Mouse (Mus musculus): ENCODE results near the gene Erlec1. TPM values are rescaled to one million over a fixed set of nuclear protein-coding genes. Genes with fewer than 3 reads are reported as not detected.

Erlec1 gene
- total RNA-seq, 1 experiment, result 12.9 TPM

DNA sequence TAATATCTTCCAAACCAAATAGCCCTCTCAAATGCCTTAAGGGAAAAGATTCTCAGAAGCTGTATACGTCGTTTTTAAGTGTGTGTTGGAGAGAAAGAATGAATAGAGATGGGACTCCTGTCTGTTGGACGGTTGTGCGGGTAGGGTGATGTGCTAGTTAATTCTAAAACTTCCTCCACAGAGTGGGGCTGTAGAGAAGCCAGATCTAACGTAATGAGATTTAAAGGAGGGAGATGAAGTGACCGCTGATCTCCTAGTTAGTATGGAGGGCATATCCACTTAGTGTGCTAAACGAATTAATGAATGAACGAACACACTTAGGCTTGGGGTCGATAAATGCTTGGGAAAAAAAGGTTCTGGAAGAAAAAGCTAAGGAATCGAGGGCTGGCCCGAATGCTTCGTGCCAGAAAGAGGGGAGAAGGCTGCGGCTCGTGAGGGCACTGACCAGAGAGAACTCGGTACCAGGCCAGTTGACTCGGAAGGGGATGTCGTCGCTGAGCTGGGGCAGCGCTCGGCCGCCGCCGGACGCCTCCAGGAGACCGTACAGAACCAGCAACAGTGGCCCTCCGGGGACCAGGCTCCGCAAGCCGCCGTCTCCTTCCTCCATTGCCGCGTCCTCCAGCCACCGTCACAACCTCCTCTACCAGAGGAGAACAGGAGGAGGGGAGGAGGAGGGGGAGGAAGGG, 523 bp downstream of the Erlec1 start:
- Histone ChIP-seq H3K4me3 (ENCODE audit: insufficient read depth in 1 of 2, low read depth in 1 of 2, low read length in 2 of 2, poor library complexity in 1 of 2, severe bottlenecking in 1 of 2) (peak overlapping the region; percentile 81 to 99), H3K4me1 (ENCODE audit: control insufficient read depth in 2 of 2, insufficient read depth in 2 of 2, low read length in 2 of 2, poor library complexity in 1 of 2) (no peaks in the 10 kb centered on the region; a peak in 1 of 4 replicates), H3K9ac (ENCODE audit: insufficient read depth, low read depth, low read length, poor library complexity, severe bottlenecking) (peak overlapping the region; percentile 97), H3K27ac (ENCODE audit: insufficient read depth, low read depth, low read length, poor library complexity, severe bottlenecking) (no peak overlapping the region), H3K9me3 (ENCODE audit: control insufficient read depth, insufficient read depth, low read depth, low read length) (no peaks in the 10 kb centered on the region), H3K36me3 (ENCODE audit: control insufficient read depth, insufficient read depth, low read length, poor library complexity, severe bottlenecking) (no peaks in the 10 kb centered on the region; the same call in 1 of the 2 replicates)
- in situ Hi-C loops (cut with MboI; ENCODE audit: low sequenced_read_pairs in 2 of 2, unreplicated experiment in 2 of 2), result no loop called here
- TF ChIP-seq HCFC1 (IDR thresholded peaks at IDR 0.05; ENCODE audit: borderline replicate concordance, insufficient read depth, low read length), result no peak
- no peak for TF ChIP-seq ZC3H11A (IDR thresholded peaks at IDR 0.05; ENCODE audit: borderline replicate concordance, low read depth, low read length)
- TF ChIP-seq CHD2 (IDR thresholded peaks at IDR 0.05; ENCODE audit: low read depth, low read length), result no peak
- TF ChIP-seq MAFK (IDR thresholded peaks at IDR 0.05; ENCODE audit: insufficient read depth, low read depth, low read length), result no peak
- TF ChIP-seq ZNF384 (IDR thresholded peaks at IDR 0.05; ENCODE audit: low read depth, low read length), result no peak
- peak; percentile 11 for DNase-seq (ENCODE audit: low read depth, low spot score)

GRCm38 (mm10) chr11:30952829-30953228, 1.3 kb downstream of the Erlec1 start:
- Histone ChIP-seq H3K36me3 (ENCODE audit: control insufficient read depth, insufficient read depth, low read length, poor library complexity, severe bottlenecking) (no peaks in the 10 kb centered on the region; the same call in 1 of the 2 replicates), H3K4me1 (ENCODE audit: control insufficient read depth in 2 of 2, insufficient read depth in 2 of 2, low read length in 2 of 2, poor library complexity in 1 of 2) (no peaks in the 10 kb centered on the region; a peak in 1 of 4 replicates), H3K9ac (ENCODE audit: insufficient read depth, low read depth, low read length, poor library complexity, severe bottlenecking) (no peak overlapping the region), H3K4me3 (ENCODE audit: insufficient read depth in 1 of 2, low read depth in 1 of 2, low read length in 2 of 2, poor library complexity in 1 of 2, severe bottlenecking in 1 of 2) (peak overlapping the region in 1 of 2 experiments; percentile 81; a peak in 2 of 4 replicates), H3K9me3 (ENCODE audit: control insufficient read depth, insufficient read depth, low read depth, low read length) (no peaks in the 10 kb centered on the region), H3K27ac (ENCODE audit: insufficient read depth, low read depth, low read length, poor library complexity, severe bottlenecking) (no peak overlapping the region)
- peak; percentile 4 for DNase-seq (ENCODE audit: low read depth, low spot score)
- in situ Hi-C loops (cut with MboI; ENCODE audit: low sequenced_read_pairs in 2 of 2, unreplicated experiment in 2 of 2), result no loop called here
- no peak for TF ChIP-seq MAFK (IDR thresholded peaks at IDR 0.05; ENCODE audit: insufficient read depth, low read depth, low read length)
- TF ChIP-seq HCFC1 (IDR thresholded peaks at IDR 0.05; ENCODE audit: borderline replicate concordance, insufficient read depth, low read length), result no peak
- no peak for TF ChIP-seq ZC3H11A (IDR thresholded peaks at IDR 0.05; ENCODE audit: borderline replicate concordance, low read depth, low read length)
- TF ChIP-seq CHD2 (IDR thresholded peaks at IDR 0.05; ENCODE audit: low read depth, low read length), result no peak
- TF ChIP-seq ZNF384 (IDR thresholded peaks at IDR 0.05; ENCODE audit: low read depth, low read length), result no peak

DNA sequence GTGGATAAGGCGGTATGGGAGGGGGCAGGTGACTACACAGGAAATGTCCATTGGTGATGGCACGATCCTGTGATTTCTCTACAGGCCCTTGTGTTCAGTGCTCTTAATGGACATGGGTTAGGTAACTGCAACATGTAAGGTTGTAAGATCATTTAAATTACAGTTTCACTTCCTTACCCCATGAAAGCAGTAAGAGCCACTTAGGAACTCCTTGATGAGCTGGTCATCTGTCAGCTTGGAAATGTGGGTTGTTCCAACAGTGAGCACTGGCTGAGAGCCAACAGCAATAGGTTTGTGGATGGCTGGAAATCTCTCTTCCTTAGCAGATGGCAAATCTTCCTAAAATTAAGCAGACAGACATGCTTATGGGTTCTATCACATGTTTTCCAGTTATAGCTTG, 10.6 kb downstream of the Erlec1 start:
- H3K9me3 ChIP-seq (ENCODE audit: control insufficient read depth, insufficient read depth, low read depth, low read length), result no peaks in the 10 kb centered on the region
- H3K4me1 ChIP-seq (ENCODE audit: control insufficient read depth in 2 of 2, insufficient read depth in 2 of 2, low read length in 2 of 2, poor library complexity in 1 of 2), result no peaks in the 10 kb centered on the region
- no peak overlapping the region for H3K9ac ChIP-seq (ENCODE audit: insufficient read depth, low read depth, low read length, poor library complexity, severe bottlenecking)
- DNase-seq (ENCODE audit: low read depth, low spot score), result no peak
- no peak overlapping the region for H3K27ac ChIP-seq (ENCODE audit: insufficient read depth, low read depth, low read length, poor library complexity, severe bottlenecking)
- peaks cover 14% of the 10 kb centered on the region for H3K36me3 ChIP-seq (ENCODE audit: control insufficient read depth, insufficient read depth, low read length, poor library complexity, severe bottlenecking)
- TF ChIP-seq CHD2 (IDR thresholded peaks at IDR 0.05; ENCODE audit: low read depth, low read length) (no peak), ZNF384 (IDR thresholded peaks at IDR 0.05; ENCODE audit: low read depth, low read length) (no peak), HCFC1 (IDR thresholded peaks at IDR 0.05; ENCODE audit: borderline replicate concordance, insufficient read depth, low read length) (no peak), MAFK (IDR thresholded peaks at IDR 0.05; ENCODE audit: insufficient read depth, low read depth, low read length) (no peak), ZC3H11A (IDR thresholded peaks at IDR 0.05; ENCODE audit: borderline replicate concordance, low read depth, low read length) (no peak)
- H3K4me3 ChIP-seq (ENCODE audit: insufficient read depth in 1 of 2, low read depth in 1 of 2, low read length in 2 of 2, poor library complexity in 1 of 2, severe bottlenecking in 1 of 2), result no peak overlapping the region
- in situ Hi-C loops (cut with MboI; ENCODE audit: low sequenced_read_pairs in 2 of 2, unreplicated experiment in 2 of 2), result no loop called here

- Histone ChIP-seq H3K36me3 (ENCODE audit: control insufficient read depth, insufficient read depth, low read length, poor library complexity, severe bottlenecking) (peaks cover 3% of the 10 kb centered on the region; the same call in 1 of the 2 replicates), H3K9ac (ENCODE audit: insufficient read depth, low read depth, low read length, poor library complexity, severe bottlenecking) (no peak overlapping the region), H3K4me1 (ENCODE audit: control insufficient read depth in 2 of 2, insufficient read depth in 2 of 2, low read length in 2 of 2, poor library complexity in 1 of 2) (no peaks in the 10 kb centered on the region), H3K4me3 (ENCODE audit: insufficient read depth in 1 of 2, low read depth in 1 of 2, low read length in 2 of 2, poor library complexity in 1 of 2, severe bottlenecking in 1 of 2) (no peak overlapping the region), H3K9me3 (ENCODE audit: control insufficient read depth, insufficient read depth, low read depth, low read length) (no peaks in the 10 kb centered on the region), H3K27ac (ENCODE audit: insufficient read depth, low read depth, low read length, poor library complexity, severe bottlenecking) (no peak overlapping the region)
- in situ Hi-C loops (cut with MboI; ENCODE audit: low sequenced_read_pairs in 2 of 2, unreplicated experiment in 2 of 2), result no loop called here
- TF ChIP-seq ZC3H11A (IDR thresholded peaks at IDR 0.05; ENCODE audit: borderline replicate concordance, low read depth, low read length), result no peak
- DNase-seq (ENCODE audit: low read depth, low spot score), result no peak
These were observed 25.6 kb downstream of the Erlec1 start for GRCm38 (mm10) chr11:30928498-30928897.
